Mouse (Mus musculus): Measurements from ENCODE around the gene Alg9. TPM values are rescaled to one million over a fixed set of nuclear protein-coding genes. Genes with fewer than 3 reads are reported as not detected.

Gene Alg9
- polyA plus RNA-seq, 1 experiment from 2014 or later: 27.5 TPM

DNA sequence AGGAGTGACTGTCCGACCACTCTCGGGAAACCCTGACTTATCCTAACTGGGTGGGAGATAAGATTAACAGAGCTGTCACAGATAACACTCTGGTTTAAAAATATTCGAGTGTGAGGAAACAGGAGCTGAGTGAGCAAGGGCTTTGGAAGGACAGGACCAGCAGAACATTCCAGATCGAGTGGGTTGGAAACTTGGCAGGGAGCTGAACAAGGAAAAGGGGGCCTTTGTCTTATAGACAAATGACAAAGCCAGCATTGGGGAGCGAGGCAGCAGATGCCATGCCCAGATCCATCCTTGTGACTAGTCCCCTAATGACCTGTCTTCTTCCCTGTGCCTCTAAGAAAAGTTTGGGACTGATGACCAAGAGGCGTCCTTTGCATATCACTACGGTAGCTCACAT lies 20.9 kb upstream of the Alg9 start:
- DNase-seq (ENCODE audit: low read depth, low spot score) (no peak), ATAC-seq (no peak)
- POLR2A ChIA-PET: interaction anchor here (0.6 to 2.4 kb wide), 5 partner anchors 14 to 237 kb away, joined by 3 to 12 read pairs (median 3); partner anchors contain the start of gene Dixdc1
- no peaks in the 10 kb centered on the region for H3K27me3 ChIP-seq
- no peak for TF ChIP-seq CTCF (IDR thresholded peaks at IDR 0.05)
- CTCF ChIA-PET: interaction anchor here (0.9 to 4.5 kb wide), 6 partner anchors 9 to 45 kb away, joined by 3 to 33 read pairs (median 6); partner anchors contain the start of genes Dixdc1 and Fdxacb1
- in situ Hi-C loops (cut with MboI; ENCODE audit: low pct_unique_long_range_greater_than_20kb): no loop called here

DNA sequence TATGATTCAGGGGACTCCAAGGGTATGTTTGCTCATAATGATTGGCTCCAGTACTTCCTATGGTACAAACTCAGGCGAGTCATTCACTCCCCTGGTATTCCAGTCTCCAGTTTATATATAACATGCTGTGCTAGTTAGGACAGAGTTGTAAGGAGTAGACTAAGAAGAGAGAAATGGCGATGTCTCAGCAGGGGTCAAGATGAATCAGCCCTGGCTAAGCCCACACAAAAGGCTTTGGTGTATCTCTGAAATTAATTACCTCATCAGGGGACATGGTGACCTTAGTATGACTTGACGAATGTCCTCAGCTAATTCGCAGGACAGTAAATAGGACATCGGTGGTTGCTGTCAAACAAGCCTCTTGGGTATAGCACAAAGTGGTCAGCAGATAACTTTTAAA lies 18.1 kb upstream of the Alg9 start:
- in situ Hi-C loops (cut with MboI; ENCODE audit: low pct_unique_long_range_greater_than_20kb): no loop called here

DNA sequence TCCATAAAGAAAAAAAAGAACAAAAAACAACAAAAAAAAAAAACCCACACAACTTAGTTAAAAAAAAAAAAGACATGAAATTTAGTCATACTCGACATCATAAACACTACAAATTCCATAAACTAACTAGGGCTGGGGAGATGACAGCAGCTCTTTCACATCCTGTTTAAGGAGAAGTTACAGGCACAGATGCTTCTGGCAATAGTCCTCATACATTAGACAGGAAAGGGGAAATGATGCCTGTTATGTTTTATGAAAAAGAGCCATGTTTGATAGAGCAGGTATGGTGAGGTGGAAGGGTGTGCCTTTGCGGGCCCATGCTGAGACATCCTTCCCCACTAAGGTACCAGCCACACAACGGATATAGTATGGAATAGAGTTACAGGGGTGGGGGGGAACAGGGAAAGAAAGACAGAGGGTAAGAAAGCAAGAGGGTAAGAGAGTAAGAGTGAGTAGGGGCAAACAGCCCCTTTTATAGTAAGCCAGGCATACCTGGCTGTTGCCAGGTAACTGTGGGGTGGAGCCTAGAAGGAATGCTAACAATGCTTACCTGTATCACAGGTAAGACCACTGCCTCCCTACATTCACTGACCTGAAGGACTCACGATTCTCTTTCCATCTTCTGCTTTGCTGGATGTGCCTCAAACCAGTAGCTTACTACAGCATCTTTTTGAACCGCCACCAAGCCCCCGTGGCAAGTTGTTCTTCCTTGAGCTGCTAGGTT lies 13.1 kb upstream of the Alg9 start:
- in situ Hi-C loops (cut with MboI; ENCODE audit: low pct_unique_long_range_greater_than_20kb): loop anchor here (10.0 kb wide), 1 partner anchor 47 kb away; no protein-coding TSS in a partner anchor
- POLR2A ChIA-PET: interaction anchor here (0.7 to 0.8 kb wide), 2 partner anchors 28 to 1081 kb away, joined by 3 read pairs; no protein-coding TSS in a partner anchor
- no peaks in the 10 kb centered on the region for H3K27me3 ChIP-seq
- TF ChIP-seq CTCF (IDR thresholded peaks at IDR 0.05): no peak
- ATAC-seq: no peak
- no peak for DNase-seq (ENCODE audit: low read depth, low spot score)
- CTCF ChIA-PET: interaction anchor here (1.1 to 2.9 kb wide), 4 partner anchors 8 to 26 kb away, joined by 3 to 14 read pairs (median 4); no protein-coding TSS in a partner anchor

More for the DNA sequence above, 18.1 kb upstream of the Alg9 start:
- no peak for TF ChIP-seq CTCF (IDR thresholded peaks at IDR 0.05)
- ATAC-seq: no peak
- CTCF ChIA-PET: interaction anchor here (4.5 kb wide), 1 partner anchor 11 kb away, joined by 33 read pairs; the partner anchor contains the start of gene Fdxacb1
- POLR2A ChIA-PET: interaction anchor here (0.6 kb wide), 1 partner anchor 10 kb away, joined by 3 read pairs; no protein-coding TSS in a partner anchor
- H3K27me3 ChIP-seq: no peaks in the 10 kb centered on the region
- no peak for DNase-seq (ENCODE audit: low read depth, low spot score)

DNA sequence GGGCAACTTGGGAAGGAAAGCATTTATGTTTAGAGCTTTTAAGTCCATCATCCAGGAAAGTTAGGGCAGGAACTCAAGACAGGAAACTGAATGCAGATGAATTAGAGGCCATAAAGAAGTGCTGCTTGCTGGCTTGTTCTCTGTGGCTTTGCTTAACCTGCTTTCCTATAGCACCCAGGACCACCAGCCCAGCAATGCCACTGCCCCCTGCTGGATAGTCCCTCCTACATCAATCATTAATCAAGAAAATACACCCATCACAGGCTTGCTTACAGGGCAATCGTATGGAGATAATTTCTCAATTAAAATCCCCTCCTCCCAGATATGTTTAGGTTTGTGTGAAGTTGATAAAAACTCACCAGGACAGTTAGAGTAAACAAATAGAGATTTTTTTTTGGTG lies 11.5 kb upstream of the Alg9 start:
- CTCF ChIA-PET: interaction anchor here (1.1 to 2.9 kb wide), 5 partner anchors 10 to 70 kb away, joined by 3 to 14 read pairs (median 5); partner anchors contain the start of genes 2310030G06Rik and Alg9
- POLR2A ChIA-PET: interaction anchor here (0.6 kb wide), 1 partner anchor 272 kb away, joined by 5 read pairs; no protein-coding TSS in a partner anchor

GRCm38 (mm10) chr9:50767531-50768106 lies 7.2 kb upstream of the Alg9 start:
- no peaks in the 10 kb centered on the region for H3K27me3 ChIP-seq
- ChIA-PET POLR2A (interaction anchor here (0.7 to 1.0 kb wide), 3 partner anchors 11 to 26 kb away, joined by 3 to 6 read pairs (median 3); no protein-coding TSS in a partner anchor), CTCF (interaction anchor here (0.8 to 3.9 kb wide), 15 partner anchors 9 to 58 kb away, joined by 3 to 33 read pairs (median 4); partner anchors contain the start of genes 2310030G06Rik and Hspb2)
- ATAC-seq (no peak), DNase-seq (ENCODE audit: low read depth, low spot score) (no peak)
- in situ Hi-C loops (cut with MboI; ENCODE audit: low pct_unique_long_range_greater_than_20kb): loop anchor here (10.0 kb wide), 1 partner anchor 53 kb away; no protein-coding TSS in a partner anchor
- no peak for TF ChIP-seq CTCF (IDR thresholded peaks at IDR 0.05)

More for the DNA sequence above, 11.5 kb upstream of the Alg9 start:
- TF ChIP-seq CTCF (IDR thresholded peaks at IDR 0.05): peak; percentile 58
- ATAC-seq (no peak), DNase-seq (ENCODE audit: low read depth, low spot score) (no peak)
- in situ Hi-C loops (cut with MboI; ENCODE audit: low pct_unique_long_range_greater_than_20kb): loop anchor here (10.0 kb wide), 1 partner anchor 49 kb away; no protein-coding TSS in a partner anchor
- no peaks in the 10 kb centered on the region for H3K27me3 ChIP-seq

DNA sequence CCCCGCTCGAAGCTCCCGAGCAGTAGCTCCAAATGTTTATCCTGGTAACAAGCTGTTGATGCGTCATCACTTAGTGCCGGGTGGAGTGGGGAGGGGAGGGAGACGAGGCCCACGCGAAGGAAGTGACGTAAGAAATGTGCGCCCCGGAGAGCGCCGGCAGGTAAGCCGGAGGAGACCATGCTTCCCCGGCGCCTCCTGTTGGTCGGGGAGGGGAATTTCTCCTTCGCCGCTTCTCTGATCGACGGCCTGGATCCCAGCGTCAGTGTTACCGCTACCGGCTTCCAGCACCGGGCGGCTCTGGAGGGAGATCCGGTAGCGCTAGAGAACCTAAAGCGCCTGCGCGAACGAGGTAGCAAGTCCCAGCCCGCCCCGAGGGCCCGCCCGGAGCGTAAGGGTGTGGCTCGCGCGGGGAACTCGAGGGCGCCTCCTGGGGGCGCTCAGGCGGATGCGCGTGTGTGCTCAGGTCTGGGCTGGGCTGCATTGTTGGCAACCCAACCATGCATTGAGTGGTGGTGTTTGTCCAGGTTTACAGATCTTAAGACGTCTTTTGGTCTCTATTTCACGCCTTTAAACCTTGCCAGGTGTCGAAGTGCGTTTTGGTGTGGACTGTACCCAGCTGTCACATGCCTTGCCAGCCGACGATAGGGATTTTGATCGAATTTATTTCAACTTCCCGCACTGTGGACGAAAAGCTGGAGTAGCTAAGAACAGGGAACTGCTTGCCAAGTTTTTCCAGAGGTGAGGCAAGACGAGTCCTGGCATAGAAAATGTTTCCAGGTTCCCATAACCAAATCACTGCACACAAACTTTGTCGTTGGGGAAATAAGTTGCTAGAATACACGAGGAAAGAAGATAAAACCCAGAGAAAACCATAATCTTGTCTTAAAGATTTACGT lies 6.5 kb upstream of the Alg9 start, which contains the start of gene Fdxacb1:
Gene Fdxacb1 (plus strand): TSS at position 130 of the 896 bp plus-strand sequence.
- ATAC-seq (peak; percentile 97), DNase-seq (ENCODE audit: low read depth, low spot score) (no peak)
- ChIA-PET POLR2A (interaction anchor here (1.8 kb wide), 1 partner anchor 14 kb away, joined by 5 read pairs; no protein-coding TSS in a partner anchor), CTCF (interaction anchor here (0.8 to 3.9 kb wide), 14 partner anchors 9 to 59 kb away, joined by 3 to 33 read pairs (median 4); partner anchors contain the start of gene Hspb2)
- in situ Hi-C loops (cut with MboI; ENCODE audit: low pct_unique_long_range_greater_than_20kb): loop anchor here (10.0 kb wide), 1 partner anchor 54 kb away; no protein-coding TSS in a partner anchor
- H3K27me3 ChIP-seq: no peaks in the 10 kb centered on the region
- TF ChIP-seq CTCF (IDR thresholded peaks at IDR 0.05): peak; percentile 99

DNA sequence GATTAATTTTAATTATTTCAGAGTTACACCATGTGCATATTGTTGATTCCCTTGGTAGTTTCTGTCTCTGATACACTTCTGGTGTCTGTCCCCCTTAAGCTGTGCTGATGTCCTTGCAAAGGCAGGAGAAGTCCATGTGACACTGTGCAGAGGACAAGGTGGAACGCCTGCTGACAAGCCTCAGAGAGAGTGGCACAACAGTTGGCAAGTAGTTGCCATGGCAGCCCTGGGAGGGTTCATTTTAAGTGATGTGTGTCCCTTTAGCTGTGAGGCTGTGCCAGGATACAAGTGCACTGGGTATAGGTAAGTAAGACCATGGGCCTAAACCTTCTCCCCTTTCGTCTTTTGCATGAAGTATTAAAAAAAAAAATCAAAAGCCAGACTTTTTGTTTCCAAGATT lies 4.8 kb upstream of the Alg9 start:
- in situ Hi-C loops (cut with MboI; ENCODE audit: low pct_unique_long_range_greater_than_20kb): no loop called here
- DNase-seq (ENCODE audit: low read depth, low spot score): no peak
- CTCF ChIA-PET: interaction anchor here (3.9 kb wide), 1 partner anchor 16 kb away, joined by 33 read pairs; the partner anchor contains the start of gene Hspb2
- no peak for TF ChIP-seq CTCF (IDR thresholded peaks at IDR 0.05)
- ATAC-seq: no peak
- POLR2A ChIA-PET: interaction anchor here (1.8 kb wide), 1 partner anchor 16 kb away, joined by 5 read pairs; no protein-coding TSS in a partner anchor
- no peaks in the 10 kb centered on the region for H3K27me3 ChIP-seq

DNA sequence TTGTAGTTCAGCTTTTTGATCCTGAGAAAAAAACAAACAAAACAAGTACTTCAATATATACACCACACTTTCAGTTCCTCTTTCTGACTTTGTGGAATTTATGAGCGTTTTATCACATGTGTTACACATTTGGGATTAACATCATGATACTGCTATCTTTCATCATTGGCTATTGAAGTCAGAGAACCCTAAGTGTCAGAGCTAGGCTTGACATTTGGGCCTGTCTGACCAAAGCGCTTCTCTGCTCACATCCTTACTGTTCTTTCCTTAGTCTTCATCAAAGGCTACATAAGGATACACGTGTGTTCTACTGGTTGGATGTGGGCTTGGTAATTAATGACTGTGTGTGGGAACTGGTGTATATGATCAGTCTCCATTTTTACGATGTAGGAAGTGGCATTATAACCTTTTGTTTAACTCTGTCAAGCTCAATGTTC lies 775 bp upstream of the Alg9 start:
- POLR2A ChIA-PET: interaction anchor here (0.8 kb wide), 1 partner anchor 104 kb away, joined by 5 read pairs; no protein-coding TSS in a partner anchor
- H3K27me3 ChIP-seq: no peaks in the 10 kb centered on the region
- ATAC-seq (no peak), DNase-seq (ENCODE audit: low read depth, low spot score) (no peak)
- no peak for TF ChIP-seq CTCF (IDR thresholded peaks at IDR 0.05)
- in situ Hi-C loops (cut with MboI; ENCODE audit: low pct_unique_long_range_greater_than_20kb): no loop called here
- CTCF ChIA-PET: interaction anchor here (1.4 kb wide), 1 partner anchor 11 kb away, joined by 6 read pairs; no protein-coding TSS in a partner anchor

- no peaks in the 10 kb centered on the region for H3K27me3 ChIP-seq
- no peak for TF ChIP-seq CTCF (IDR thresholded peaks at IDR 0.05)
- ATAC-seq: peak; percentile 33
- POLR2A ChIA-PET: no interaction called here
- no peak for DNase-seq (ENCODE audit: low read depth, low spot score)
- CTCF ChIA-PET: no interaction called here
- in situ Hi-C loops (cut with MboI; ENCODE audit: low pct_unique_long_range_greater_than_20kb): no loop called here
Observed at GRCm38 (mm10) chr9:50775662-50776126, 875 bp downstream of the Alg9 start.
